24 mouse cellular contexts compared by ENCODE assay signal in genomic region chr7:86397689-86398088, GRCm38 (mm10). TPM values are rescaled to one million over a fixed set of nuclear protein-coding genes. Genes with fewer than 3 reads are reported as not detected.
"Had no signal": no experiment of that assay in that cellular context is flagged by ENCODE, and none has a peak within 500 bp of the region (broad histone marks: within the 10 kb centered on the region; RNA-seq: fewer than 3 reads in every experiment).

Gene Olfr303 (minus strand): TSS chr7:86397789.

- H3K9me3 ChIP-seq: neural tube, embryonic 13.5 days; neural tube, embryonic 15.5 days; stomach, embryonic 15.5 days had no signal

- H3K4me1 ChIP-seq: neural tube, embryonic 13.5 days; neural tube, embryonic 15.5 days; stomach, embryonic 15.5 days had no signal

- DNase-seq: retina, postnatal 1 day; right cerebral cortex, adult 18-20 months; right cerebral cortex, postnatal 14 days; right cerebral cortex, postnatal 25 days; right cerebral cortex, postnatal 4 days; spleen, adult 18-20 months; thymus, adult 18-20 months; thymus, adult 2 months; thymus, postnatal 14 days; thymus, postnatal 25 days; thymus, postnatal 36 days; thymus, postnatal 4 days had no signal

- H3K27me3 ChIP-seq: neural tube, embryonic 13.5 days; neural tube, embryonic 15.5 days; stomach, embryonic 15.5 days had no signal

- H3K4me2 ChIP-seq: neural tube, embryonic 13.5 days; neural tube, embryonic 15.5 days; stomach, embryonic 15.5 days had no signal

- H3K27ac ChIP-seq: neural tube, embryonic 13.5 days; neural tube, embryonic 15.5 days; stomach, embryonic 15.5 days; stomach, postnatal 0 days had no signal

- H3K36me3 ChIP-seq: neural tube, embryonic 13.5 days; neural tube, embryonic 15.5 days; stomach, embryonic 15.5 days had no signal

- H3K4me3 ChIP-seq: neural tube, embryonic 13.5 days; neural tube, embryonic 15.5 days; stomach, embryonic 15.5 days had no signal

- H3K9ac ChIP-seq: neural tube, embryonic 13.5 days; neural tube, embryonic 15.5 days; stomach, embryonic 15.5 days had no signal

RNA-seq across cellular contexts. Expression of gene Olfr303, which starts in this region (rescaled TPM):
- total RNA-seq: neutrophil, adult 5-6 weeks had no signal
- polyA plus RNA-seq: neural tube, embryonic 13.5 days; neural tube, embryonic 14.5 days; neural tube, embryonic 15.5 days; small intestine, adult 2 months; spleen, adult 2 months; stomach, embryonic 14.5 days; stomach, embryonic 15.5 days; stomach, embryonic 16.5 days; stomach, postnatal 0 days; thymus, adult 2 months; thymus, postnatal 0 days; urinary bladder, adult 2 months had no signal
